Mouse (Mus musculus) CH12.LX (cell line): Measurements from ENCODE around the gene Tmem44. TPM values are rescaled to one million over a fixed set of nuclear protein-coding genes. Genes with fewer than 3 reads are reported as not detected.

Experiments
- DNase-seq: peaks from one replicate; pipeline ENCODE4 v3.0.0-alpha.2; 2013; ENCODE audit errors: extremely low read depth
- H3K27ac ChIP-seq: 2 replicates; pipeline ENCODE4 v1.5.1; 2012; ENCODE audit warnings: low read depth, mild to moderate bottlenecking, control low read depth, moderate library complexity; ENCODE audit not compliant: insufficient read depth
- H3K27me3 ChIP-seq: replicated peaks from 2 replicates; pipeline ENCODE3; 2012; ENCODE audit warnings: inconsistent platforms
- H3K36me3 ChIP-seq, 2 experiments: replicated peaks in 1 of 2; 2 replicates each; pipeline versions ENCODE3 to v1.6.1; 2012; ENCODE audit warnings: inconsistent platforms in 1 of 2, low read length in 1 of 2, mild to moderate bottlenecking in 1 of 2, mixed read lengths in 1 of 2, moderate library complexity in 1 of 2; ENCODE audit not compliant: control insufficient read depth in 1 of 2, insufficient read depth in 1 of 2
- H3K4me1 ChIP-seq, 2 experiments: 2 replicates each; pipeline ENCODE4 v1.6.1; 2012; ENCODE audit warnings: inconsistent platforms in 1 of 2, moderate library complexity in 1 of 2; ENCODE audit not compliant: insufficient read depth in 2 of 2, control insufficient read depth in 1 of 2
- H3K4me2 ChIP-seq: 2 replicates; pipeline ENCODE4 v1.6.1; 2012; ENCODE audit warnings: low read depth, mild to moderate bottlenecking, control low read depth; ENCODE audit not compliant: poor library complexity, insufficient read depth, severe bottlenecking
- H3K4me3 ChIP-seq, 3 experiments: fragments of 150-350 bp in 1 of 3; sonication (generic) in 1 of 3; replicated peaks in 1 of 3; 2 replicates each; pipeline versions ENCODE3 to v1.5.1; 2011 to 2012; ENCODE audit warnings: low read depth in 2 of 3, low read length in 2 of 3, mild to moderate bottlenecking in 2 of 3, moderate library complexity in 2 of 3, control low read depth in 1 of 3, improper control_type of control experiment in 1 of 3, inconsistent platforms in 1 of 3, mixed read lengths in 1 of 3; ENCODE audit not compliant: poor library complexity in 1 of 3
- H3K79me2 ChIP-seq: replicated peaks from 2 replicates; pipeline ENCODE4 v1.6.1; 2012; ENCODE audit warnings: mild to moderate bottlenecking, moderate library complexity; ENCODE audit not compliant: control insufficient read depth, poor library complexity, insufficient read depth, severe bottlenecking; ENCODE audit errors: extremely low read depth
- H3K9ac ChIP-seq: 2 replicates; pipeline ENCODE4 v1.6.1; 2012; ENCODE audit warnings: low read depth, mild to moderate bottlenecking, control low read depth, moderate library complexity; ENCODE audit not compliant: insufficient read depth
- H3K9me3 ChIP-seq: replicated peaks from 2 replicates; pipeline ENCODE3; 2012; ENCODE audit warnings: low read length, inconsistent platforms, mixed read lengths
- BHLHE40 ChIP-seq: IDR thresholded peaks from 2 replicates; pipeline ENCODE4 v1.6.1; 2011; ENCODE audit warnings: mild to moderate bottlenecking, low read depth, low read length, improper control_type of control experiment
- CHD2 ChIP-seq: IDR thresholded peaks from 2 replicates; pipeline ENCODE4 v1.6.1; 2011; ENCODE audit warnings: low read length, improper control_type of control experiment
- CTCF ChIP-seq, 2 experiments: IDR thresholded peaks in 1 of 2; conservative IDR thresholded peaks in 1 of 2; 2 replicates each; pipeline ENCODE4 v1.5.1; 2011 to 2012; ENCODE audit warnings: low read depth in 2 of 2, low read length in 2 of 2, improper control_type of control experiment in 1 of 2, inconsistent platforms in 1 of 2, mild to moderate bottlenecking in 1 of 2, moderate library complexity in 1 of 2
- ELF1 ChIP-seq: IDR thresholded peaks from 2 replicates; pipeline ENCODE4 v1.6.1; 2014; ENCODE audit warnings: low read depth, mild to moderate bottlenecking, inconsistent platforms, low read length, improper control_type of control experiment
- EP300 ChIP-seq: IDR thresholded peaks from 2 replicates; pipeline ENCODE4 v1.6.1; 2011; ENCODE audit warnings: low read length, improper control_type of control experiment
- ETS1 ChIP-seq: conservative IDR thresholded peaks from 2 replicates; pipeline ENCODE4 v1.6.1; 2012; ENCODE audit warnings: low read depth, mild to moderate bottlenecking, inconsistent platforms, low read length, improper control_type of control experiment, moderate library complexity
- GABPA ChIP-seq: IDR thresholded peaks from 2 replicates; pipeline ENCODE4 v1.6.1; 2012; ENCODE audit warnings: low read depth, low read length, improper control_type of control experiment, inconsistent platforms; ENCODE audit not compliant: insufficient replicate concordance
- HCFC1 ChIP-seq: IDR thresholded peaks from 2 replicates; pipeline ENCODE4 v1.6.1; 2012; ENCODE audit warnings: low read depth, mild to moderate bottlenecking, inconsistent platforms, low read length, improper control_type of control experiment
- IRF4 ChIP-seq: IDR thresholded peaks from 2 replicates; pipeline ENCODE4 v1.6.1; 2014; ENCODE audit warnings: low read depth, mild to moderate bottlenecking, inconsistent platforms, low read length, improper control_type of control experiment
- JUND ChIP-seq: conservative IDR thresholded peaks from 2 replicates; pipeline ENCODE4 v1.6.1; 2011; ENCODE audit warnings: low read depth, low read length, improper control_type of control experiment
- MAFK ChIP-seq: IDR thresholded peaks from 2 replicates; pipeline ENCODE4 v1.6.1; 2011; ENCODE audit warnings: low read length, improper control_type of control experiment; ENCODE audit not compliant: insufficient replicate concordance
- MAX ChIP-seq: IDR thresholded peaks from 2 replicates; pipeline ENCODE4 v1.6.1; 2011; ENCODE audit warnings: low read length, improper control_type of control experiment
- MEF2A ChIP-seq: IDR thresholded peaks from 2 replicates; pipeline ENCODE4 v1.6.1; 2014; ENCODE audit warnings: low read depth, mild to moderate bottlenecking, inconsistent platforms, low read length, improper control_type of control experiment, borderline replicate concordance
- MYC ChIP-seq: IDR thresholded peaks from 2 replicates; pipeline ENCODE4 v1.6.1; 2011; ENCODE audit warnings: low read depth, mild to moderate bottlenecking, improper control_type of control experiment, low read length
- PAX5 ChIP-seq: IDR thresholded peaks from 2 replicates; pipeline ENCODE4 v1.6.1; 2012; ENCODE audit warnings: low read length, inconsistent platforms, mixed read lengths
- POLR2A ChIP-seq: IDR thresholded peaks from 2 replicates; pipeline ENCODE4 v1.6.1; 2011; ENCODE audit warnings: low read depth, mild to moderate bottlenecking, improper control_type of control experiment, low read length
- SIN3A ChIP-seq: IDR thresholded peaks from 2 replicates; pipeline ENCODE4 v1.6.1; 2012; ENCODE audit warnings: low read length, improper control_type of control experiment, inconsistent platforms
- SMC3 ChIP-seq: IDR thresholded peaks from 2 replicates; pipeline ENCODE4 v1.6.1; 2011; ENCODE audit warnings: low read depth, low read length, improper control_type of control experiment
- UBTF ChIP-seq: IDR thresholded peaks from 2 replicates; pipeline ENCODE4 v1.6.1; 2012; ENCODE audit warnings: low read depth, mild to moderate bottlenecking, inconsistent platforms, low read length, improper control_type of control experiment, moderate library complexity
- USF1 ChIP-seq: IDR thresholded peaks from 2 replicates; pipeline ENCODE4 v1.6.1; 2014; ENCODE audit warnings: low read depth, mild to moderate bottlenecking, inconsistent platforms, low read length, improper control_type of control experiment
- USF2 ChIP-seq: conservative IDR thresholded peaks from 2 replicates; pipeline ENCODE4 v1.6.1; 2011; ENCODE audit warnings: low read depth, low read length, improper control_type of control experiment
- ZC3H11A ChIP-seq: IDR thresholded peaks from 2 replicates; pipeline ENCODE4 v1.6.1; 2012; ENCODE audit warnings: low read depth, mild to moderate bottlenecking, inconsistent platforms, low read length, improper control_type of control experiment
- ZKSCAN1 ChIP-seq: IDR thresholded peaks from 2 replicates; pipeline ENCODE4 v1.6.1; 2012; ENCODE audit warnings: low read depth, inconsistent platforms, low read length, improper control_type of control experiment, borderline replicate concordance
- ZMIZ1 ChIP-seq: IDR thresholded peaks from 2 replicates; pipeline ENCODE4 v1.6.1; 2012; ENCODE audit warnings: low read depth, mild to moderate bottlenecking, inconsistent platforms, low read length, improper control_type of control experiment
- ZNF384 ChIP-seq: IDR thresholded peaks from 2 replicates; pipeline ENCODE4 v1.6.1; 2012; ENCODE audit warnings: low read depth, low read length, improper control_type of control experiment, inconsistent platforms
- dilution Hi-C: fragments of 300-500 bp; cut with MboI; formaldehyde crosslinking; loops from 2 replicates; pipeline ENCODE4 v1.14.3; 2020; ENCODE audit warnings: low sequenced_read_pairs; ENCODE audit not compliant: extremely low pct_unique_long_range_greater_than_20kb, extremely low pct_ligation_motif_present
- in situ Hi-C: fragments of 300-500 bp; cut with MboI; formaldehyde crosslinking; loops from 3 replicates; pipeline ENCODE4 v1.14.3; 2019; ENCODE audit warnings: low sequenced_read_pairs, low pct_ligation_motif_present, low pct_unique_long_range_greater_than_20kb, mixed read lengths
- polyA plus RNA-seq: library from polyadenylated mRNA; unstranded; fragments of >175 nt; gene quantifications from 2 replicates; pipeline ENCODE4 v1.2.1, GENCODE M21; 2012; ENCODE audit warnings: low read depth; ENCODE audit not compliant: insufficient read length
- total RNA-seq, 2 experiments: library from RNA; depleted of rRNA; stranded (reverse); fragments of 300-350 nt in 1 of 2; fragments of >200 nt in 1 of 2; gene quantifications; 2 replicates each; pipeline ENCODE4 v1.2.3; 2012 to 2014

Gene Tmem44
- total and polyA plus RNA-seq, 3 experiments: 0.16 to 0.70 (median 0.51) TPM

GRCm38 (mm10) chr16:30490316-30490715, 60.3 kb downstream of the Tmem44 start:
- Histone ChIP-seq H3K4me1 (no peaks in the 10 kb centered on the region), H3K4me2 (no peak overlapping the region), H3K36me3 (no peaks in the 10 kb centered on the region), H3K9me3 (peaks cover 2% of the 10 kb centered on the region), H3K27ac (no peak overlapping the region), H3K27me3 (no peaks in the 10 kb centered on the region), H3K9ac (no peak overlapping the region), H3K4me3 (no peak overlapping the region), H3K79me2 (no peaks in the 10 kb centered on the region)
- in situ Hi-C loops: no loop called here
- dilution Hi-C loops: no loop called here
- TF ChIP-seq ZKSCAN1 (no peak), IRF4 (no peak), MAX (no peak), ZNF384 (no peak), ETS1 (no peak), JUND (no peak), SMC3 (no peak), USF2 (no peak), SIN3A (no peak), MEF2A (no peak), GABPA (no peak), MAFK (no peak), BHLHE40 (no peak), EP300 (no peak), USF1 (no peak), PAX5 (no peak), CTCF (conservative IDR thresholded peaks at IDR 0.05 in 1 of 2, IDR thresholded peaks at IDR 0.05 in 1 of 2; ENCODE audit: low read depth in 2 of 2, low read length in 2 of 2) (no peak), ZMIZ1 (no peak)
- no peak for DNase-seq

GRCm38 (mm10) chr16:30489662-30490061, 61.0 kb downstream of the Tmem44 start:
- Histone ChIP-seq H3K9me3 (peaks cover 5% of the 10 kb centered on the region), H3K9ac (no peak overlapping the region)
- TF ChIP-seq ELF1: no peak
- TF ChIP-seq ZC3H11A: no peak
- no peak for TF ChIP-seq IRF4
- no peak for TF ChIP-seq BHLHE40
- TF ChIP-seq ZNF384: no peak
- no peak for TF ChIP-seq CHD2
- no peak for TF ChIP-seq HCFC1
- TF ChIP-seq UBTF: no peak
- no peak for TF ChIP-seq EP300
- no peak for TF ChIP-seq MYC
- TF ChIP-seq POLR2A: no peak
- TF ChIP-seq, all 38 proteins: peak for 0
- Histone ChIP-seq H3K4me3 (no peak overlapping the region), H3K27ac (no peak overlapping the region), H3K36me3 (no peaks in the 10 kb centered on the region), H3K79me2 (no peaks in the 10 kb centered on the region), H3K4me2 (no peak overlapping the region), H3K4me1 (no peaks in the 10 kb centered on the region), H3K27me3 (no peaks in the 10 kb centered on the region)
- dilution Hi-C loops (no loop called here), in situ Hi-C loops (no loop called here)
- no peak for DNase-seq
